Mouse (Mus musculus) CH12.LX (cell line): ENCODE data around the gene Exosc10.

Experiments used
- CHD2 ChIP-seq: IDR thresholded peaks from 2 replicates; pipeline ENCODE4 v1.6.1; 2011; ENCODE audit warnings: low read length, improper control_type of control experiment
- CTCF ChIP-seq, 2 experiments: IDR thresholded peaks in 1 of 2; conservative IDR thresholded peaks in 1 of 2; 2 replicates each; pipeline ENCODE4 v1.5.1; 2011 to 2012; ENCODE audit warnings: low read depth in 2 of 2, low read length in 2 of 2, improper control_type of control experiment in 1 of 2, inconsistent platforms in 1 of 2, mild to moderate bottlenecking in 1 of 2, moderate library complexity in 1 of 2
- EP300 ChIP-seq: IDR thresholded peaks from 2 replicates; pipeline ENCODE4 v1.6.1; 2011; ENCODE audit warnings: low read length, improper control_type of control experiment
- MAFK ChIP-seq: IDR thresholded peaks from 2 replicates; pipeline ENCODE4 v1.6.1; 2011; ENCODE audit warnings: low read length, improper control_type of control experiment; ENCODE audit not compliant: insufficient replicate concordance
- MEF2A ChIP-seq: IDR thresholded peaks from 2 replicates; pipeline ENCODE4 v1.6.1; 2014; ENCODE audit warnings: low read depth, mild to moderate bottlenecking, inconsistent platforms, low read length, improper control_type of control experiment, borderline replicate concordance
- POLR2A ChIP-seq: IDR thresholded peaks from 2 replicates; pipeline ENCODE4 v1.6.1; 2011; ENCODE audit warnings: low read depth, mild to moderate bottlenecking, improper control_type of control experiment, low read length
- SMC3 ChIP-seq: IDR thresholded peaks from 2 replicates; pipeline ENCODE4 v1.6.1; 2011; ENCODE audit warnings: low read depth, low read length, improper control_type of control experiment
- TCF12 ChIP-seq: IDR thresholded peaks from 2 replicates; pipeline ENCODE4 v1.6.1; 2014; ENCODE audit warnings: low read depth, mild to moderate bottlenecking, inconsistent platforms, low read length, improper control_type of control experiment
- ZKSCAN1 ChIP-seq: IDR thresholded peaks from 2 replicates; pipeline ENCODE4 v1.6.1; 2012; ENCODE audit warnings: low read depth, inconsistent platforms, low read length, improper control_type of control experiment, borderline replicate concordance

DNA sequence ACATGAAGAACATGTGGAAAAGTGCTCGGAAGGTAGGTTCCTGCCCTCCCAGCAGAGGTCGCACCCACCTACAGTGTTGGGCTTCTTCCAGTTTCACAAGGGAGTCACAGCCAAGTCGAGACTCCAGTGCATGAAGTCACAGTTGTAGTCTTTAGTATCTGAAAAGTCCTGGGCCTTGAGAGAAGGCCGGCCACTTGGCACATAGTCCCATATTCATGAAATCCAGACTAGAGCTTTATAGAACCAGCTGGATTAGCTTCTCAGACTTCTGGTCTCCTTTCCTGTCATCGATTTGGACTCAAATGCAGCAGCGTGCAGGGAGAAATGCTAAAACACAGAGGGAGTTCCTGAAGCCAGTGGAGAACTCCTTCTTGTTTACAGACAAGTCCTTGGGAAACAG is 27.5 kb upstream of the Exosc10 start:
- no peak for TF ChIP-seq MEF2A
- TF ChIP-seq SMC3, result no peak
- TF ChIP-seq CTCF (conservative IDR thresholded peaks at IDR 0.05 in 1 of 2, IDR thresholded peaks at IDR 0.05 in 1 of 2; ENCODE audit: low read depth in 2 of 2, low read length in 2 of 2), result no peak
- no peak for TF ChIP-seq ZKSCAN1
- TF ChIP-seq CHD2, result no peak
- TF ChIP-seq POLR2A, result no peak
- TF ChIP-seq EP300, result no peak
- no peak for TF ChIP-seq TCF12
- no peak for TF ChIP-seq MAFK
